Mouse (Mus musculus) lung, postnatal 0 days (tissue): ENCODE measurements around the gene Ccdc126.

ENCODE experiments used
- CTCF ChIP-seq: IDR thresholded peaks from 2 replicates; pipeline ENCODE4 v1.5.1; 2016; ENCODE audit warnings: antibody characterized with exemption, mild to moderate bottlenecking
- EP300 ChIP-seq: IDR thresholded peaks from 2 replicates; pipeline ENCODE4 v1.6.1; 2016; ENCODE audit warnings: antibody characterized with exemption, mild to moderate bottlenecking, control low read depth

GRCm38 (mm10) chr6:49271815-49272214, 47.3 kb upstream of the Ccdc126 start:
- TF ChIP-seq CTCF (no peak), EP300 (no peak)
